Mouse (Mus musculus): Measurements from ENCODE around the gene Stx16. TPM values are rescaled to one million over a fixed set of nuclear protein-coding genes. Genes with fewer than 3 reads are reported as not detected.

Gene Stx16
- polyA plus RNA-seq, 1 experiment from 2014 or later, result 12.6 TPM

DNA sequence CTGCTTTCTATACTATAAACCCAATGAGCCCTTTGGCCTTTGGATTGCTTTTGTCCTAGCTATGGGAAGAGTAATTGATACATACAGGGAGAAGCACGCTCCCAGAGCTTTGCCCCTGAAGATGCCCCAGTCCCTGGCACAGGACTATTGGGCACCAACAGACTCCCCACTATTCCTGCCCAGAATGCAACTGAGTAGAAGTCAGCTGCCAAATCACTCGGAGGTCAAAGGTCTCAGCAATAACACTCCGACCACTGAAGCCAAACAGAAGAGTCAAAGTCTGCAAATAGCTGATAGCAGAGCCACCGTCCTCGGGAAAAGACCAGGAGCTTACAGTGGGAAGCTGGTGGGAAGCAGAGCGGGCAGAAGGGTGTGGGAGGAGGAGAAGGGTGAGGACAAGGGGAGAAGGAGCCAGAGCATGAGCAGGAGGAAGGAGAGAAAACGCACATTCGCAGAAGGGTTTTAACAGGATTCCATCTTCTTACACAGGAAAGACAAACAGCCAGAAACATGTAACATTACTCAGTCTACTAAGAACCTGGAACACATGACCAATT, 56.4 kb downstream of the Stx16 start:
- Histone ChIP-seq H3K4me3 (no peak overlapping the region), H3K27me3 (no peaks in the 10 kb centered on the region)

More for the DNA sequence above, 56.4 kb downstream of the Stx16 start:
- 82% methylated on average over 8 of the region's 8 CpGs for WGBS
- Histone ChIP-seq H3K4me2 (no peak overlapping the region), H3K9ac (no peak overlapping the region), H3K27ac (no peak overlapping the region), H3K36me3 (no peaks in the 10 kb centered on the region), H3K4me1 (peaks cover under 1% of the 10 kb centered on the region), H3K9me3 (no peaks in the 10 kb centered on the region)
- no peak for ATAC-seq (ENCODE audit: insufficient number of reproducible peaks, low FRiP score, low TSS enrichment, low read depth)

Other genes with a start within 250 kb of the Stx16 start
- gene Npepl1, start 34.0 kb downstream of the Stx16 start, polyA plus RNA-seq (2015; fragmentation: Nextera tagmentation; extraction: Ambion mirVana), result 69.9 and 86.1 TPM in 2 replicates
- 2,137 and 2,166 TPM in 2 replicates for gene Gnas, start 208.0 kb downstream of the Stx16 start, polyA plus RNA-seq (2015; fragmentation: Nextera tagmentation; extraction: Ambion mirVana)

Measured in limb, embryonic 15.5 days (tissue).